In genomic region chr10:39233926-39234450, GRCm38 (mm10) we compare ENCODE assay signal across 15 mouse cellular contexts.
"Had no signal": no experiment of that assay in that cellular context is flagged by ENCODE, and none has a peak within 500 bp of the region (broad histone marks: within the 10 kb centered on the region; RNA-seq: fewer than 3 reads in every experiment).

No protein-coding gene starts in this region.

- H3K27ac ChIP-seq: kidney, embryonic 15.5 days; limb, embryonic 15.5 days; liver, embryonic 12.5 days; midbrain, embryonic 10.5 days; stomach, embryonic 15.5 days had no signal

- H3K4me1 ChIP-seq: limb, embryonic 15.5 days had no signal

- ATAC-seq: liver, embryonic 12.5 days; midbrain, embryonic 16.5 days had no signal

- H3K4me3 ChIP-seq: kidney, embryonic 15.5 days; limb, embryonic 15.5 days; liver, embryonic 12.5 days; midbrain, embryonic 10.5 days; neural tube, embryonic 13.5 days; stomach, embryonic 15.5 days had no signal

- H3K4me2 ChIP-seq: kidney, embryonic 15.5 days; limb, embryonic 15.5 days; liver, embryonic 12.5 days; lung, embryonic 14.5 days; neural tube, embryonic 13.5 days; stomach, embryonic 15.5 days had no signal

- H3K9me3 ChIP-seq: kidney, embryonic 15.5 days; limb, embryonic 15.5 days; liver, embryonic 12.5 days; midbrain, embryonic 10.5 days; neural tube, embryonic 13.5 days; stomach, embryonic 15.5 days had no signal

- H3K27me3 ChIP-seq: kidney, embryonic 15.5 days; limb, embryonic 15.5 days; liver, embryonic 12.5 days; neural tube, embryonic 13.5 days; stomach, embryonic 15.5 days had no signal

- DNase-seq: kidney, postnatal 14 days; lung, embryonic 14.5 days; lung, postnatal 10 days; lung, postnatal 4 days; retina, postnatal 1 day; right cerebral cortex, postnatal 4 days; thymus, adult 2 months; thymus, postnatal 25 days had no signal

- H3K36me3 ChIP-seq: kidney, embryonic 15.5 days; limb, embryonic 15.5 days; liver, embryonic 12.5 days; midbrain, embryonic 10.5 days; neural tube, embryonic 13.5 days; stomach, embryonic 15.5 days had no signal

- H3K9ac ChIP-seq: kidney, embryonic 15.5 days; limb, embryonic 15.5 days; liver, embryonic 12.5 days; lung, embryonic 14.5 days; neural tube, embryonic 13.5 days; stomach, embryonic 15.5 days had no signal
